Mouse (Mus musculus) limb, embryonic 10.5 days (tissue): Measurements from ENCODE around the gene Actr10. TPM values are rescaled to one million over a fixed set of nuclear protein-coding genes. Genes with fewer than 3 reads are reported as not detected.

ENCODE experiments used
- DNase-seq: peaks from one replicate; pipeline ENCODE4 v3.0.0-alpha.2; 2017; ENCODE audit warnings: low spot score
- H3K27ac ChIP-seq: fragments of 300-500 bp; sonication (generic); 2 replicates; pipeline ENCODE4 v1.5.1; 2016; ENCODE audit warnings: mild to moderate bottlenecking
- H3K27me3 ChIP-seq: fragments of 300-500 bp; sonication (generic); 2 replicates; pipeline ENCODE4 v1.6.1; 2016; ENCODE audit warnings: low read depth, mild to moderate bottlenecking; ENCODE audit not compliant: poor library complexity, severe bottlenecking
- H3K36me3 ChIP-seq: fragments of 300-500 bp; sonication (generic); 2 replicates; pipeline ENCODE4 v1.6.1; 2016; ENCODE audit warnings: mild to moderate bottlenecking, moderate library complexity
- H3K4me1 ChIP-seq: fragments of 300-500 bp; sonication (generic); 2 replicates; pipeline ENCODE4 v1.6.1; 2016
- H3K4me3 ChIP-seq: fragments of 300-500 bp; sonication (generic); 2 replicates; pipeline ENCODE4 v1.5.1; 2016; ENCODE audit warnings: mild to moderate bottlenecking, moderate library complexity
- H3K9me3 ChIP-seq: fragments of 300-500 bp; sonication (generic); replicated peaks from 2 replicates; pipeline ENCODE4 v1.6.1; 2016; ENCODE audit warnings: mild to moderate bottlenecking
- WGBS: fragments of 180-500 bp; shearing (Covaris S2); methylation state at CpG from one replicate; pipeline ENCODE4 v1.1.7; 2016; 5-methylcytosine and 5-hydroxymethylcytosine counted together
- polyA plus RNA-seq: library from polyadenylated mRNA; unstranded; fragments of >200 nt; fragmentation: Nextera tagmentation; extraction: Ambion mirVana; gene quantifications from 2 replicates; pipeline ENCODE4 v1.2.1, GENCODE M21; 2016

Actr10 gene
- polyA plus RNA-seq, 1 experiment from 2014 or later = 232 TPM

- 79% methylated on average over 17 of the region's 17 CpGs for WGBS
- no peaks in the 10 kb centered on the region for H3K9me3 ChIP-seq
- H3K4me3 ChIP-seq = no peak overlapping the region
- no peak for DNase-seq
- H3K36me3 ChIP-seq = no peaks in the 10 kb centered on the region
- no peak overlapping the region for H3K27ac ChIP-seq
- no peaks in the 10 kb centered on the region for H3K27me3 ChIP-seq
- peaks cover 11% of the 10 kb centered on the region; the same call in 1 of the 2 replicates for H3K4me1 ChIP-seq
Observed at GRCm38 (mm10) chr12:70911676-70912379, 25.8 kb upstream of the Actr10 start.

GRCm38 (mm10) chr12:70913429-70913828, 24.2 kb upstream of the Actr10 start:
- peak; percentile 60 for DNase-seq
- H3K27ac ChIP-seq = no peak overlapping the region
- no peaks in the 10 kb centered on the region for H3K27me3 ChIP-seq
- 55% methylated on average over 3 of the region's 3 CpGs for WGBS
- H3K9me3 ChIP-seq = no peaks in the 10 kb centered on the region
- 0 out of 2 replicates have a peak, but pooled peaks cover 7% of the 10 kb centered on the region for H3K4me1 ChIP-seq
- no peak overlapping the region for H3K4me3 ChIP-seq
- H3K36me3 ChIP-seq = no peaks in the 10 kb centered on the region

- Histone ChIP-seq H3K27ac (no peak overlapping the region), H3K4me1 (0 out of 2 replicates have a peak, but pooled peaks cover 7% of the 10 kb centered on the region), H3K4me3 (no peak overlapping the region), H3K27me3 (no peaks in the 10 kb centered on the region), H3K9me3 (no peaks in the 10 kb centered on the region), H3K36me3 (no peaks in the 10 kb centered on the region)
- WGBS = 64% methylated on average over 11 of the region's 11 CpGs
- no peak for DNase-seq
Observed at GRCm38 (mm10) chr12:70914387-70914786, 23.3 kb upstream of the Actr10 start.

- H3K4me1 ChIP-seq = no peaks in the 10 kb centered on the region
- H3K36me3 ChIP-seq = no peaks in the 10 kb centered on the region
Observed at GRCm38 (mm10) chr12:70929781-70930180, 7.9 kb upstream of the Actr10 start.

GRCm38 (mm10) chr12:70937150-70937549, 507 bp upstream of the Actr10 start:
- 31% methylated on average over 8 of the region's 12 CpGs for WGBS

More at GRCm38 (mm10) chr12:70929781-70930180, 7.9 kb upstream of the Actr10 start:
- Histone ChIP-seq H3K27me3 (no peaks in the 10 kb centered on the region), H3K4me3 (no peak overlapping the region), H3K9me3 (no peaks in the 10 kb centered on the region), H3K27ac (no peak overlapping the region)
- 90% methylated on average over 4 of the region's 4 CpGs for WGBS
- no peak for DNase-seq

GRCm38 (mm10) chr12:70940806-70941205, 3.1 kb downstream of the Actr10 start:
- 95% methylated on average over 7 of the region's 7 CpGs for WGBS
- Histone ChIP-seq H3K9me3 (no peaks in the 10 kb centered on the region), H3K27me3 (no peaks in the 10 kb centered on the region), H3K4me3 (no peak overlapping the region), H3K4me1 (peaks cover 7% of the 10 kb centered on the region), H3K36me3 (peaks cover 50% of the 10 kb centered on the region), H3K27ac (no peak overlapping the region)
- DNase-seq = no peak

More at GRCm38 (mm10) chr12:70937150-70937549, 507 bp upstream of the Actr10 start:
- no peak for DNase-seq
- Histone ChIP-seq H3K4me1 (peaks cover 7% of the 10 kb centered on the region), H3K4me3 (peak overlapping the region; percentile 97), H3K9me3 (no peaks in the 10 kb centered on the region), H3K27ac (peak overlapping the region; percentile 91), H3K27me3 (no peaks in the 10 kb centered on the region), H3K36me3 (peaks cover 15% of the 10 kb centered on the region)

- Histone ChIP-seq H3K27ac (no peak overlapping the region), H3K27me3 (no peaks in the 10 kb centered on the region), H3K36me3 (peaks cover 81% of the 10 kb centered on the region), H3K4me3 (no peak overlapping the region), H3K9me3 (no peaks in the 10 kb centered on the region), H3K4me1 (no peaks in the 10 kb centered on the region)
- 97% methylated on average over 5 of the region's 5 CpGs for WGBS
- DNase-seq = no peak
Observed at GRCm38 (mm10) chr12:70944181-70944580, 6.5 kb downstream of the Actr10 start.

- no peaks in the 10 kb centered on the region for H3K4me1 ChIP-seq
- DNase-seq = no peak
- H3K9me3 ChIP-seq = no peaks in the 10 kb centered on the region
- no peak overlapping the region for H3K27ac ChIP-seq
- WGBS = 94% methylated on average over 10 of the region's 10 CpGs
- H3K27me3 ChIP-seq = no peaks in the 10 kb centered on the region
- H3K36me3 ChIP-seq = peaks cover 91% of the 10 kb centered on the region
- H3K4me3 ChIP-seq = no peak overlapping the region
Observed at GRCm38 (mm10) chr12:70946585-70947256, 9.1 kb downstream of the Actr10 start.

- Histone ChIP-seq H3K27me3 (no peaks in the 10 kb centered on the region), H3K27ac (no peak overlapping the region), H3K36me3 (peaks cover 96% of the 10 kb centered on the region), H3K4me1 (no peaks in the 10 kb centered on the region), H3K4me3 (no peak overlapping the region), H3K9me3 (no peaks in the 10 kb centered on the region)
- WGBS = 85% methylated on average over 4 of the region's 4 CpGs
- no peak for DNase-seq
Observed at GRCm38 (mm10) chr12:70958640-70959039, 21.0 kb downstream of the Actr10 start.

GRCm38 (mm10) chr12:70967581-70967980, 29.9 kb downstream of the Actr10 start:
- peak overlapping the region; percentile 92 for H3K27ac ChIP-seq
- H3K9me3 ChIP-seq = no peaks in the 10 kb centered on the region
- H3K4me3 ChIP-seq = peak overlapping the region; percentile 66
- H3K4me1 ChIP-seq = peaks cover 9% of the 10 kb centered on the region
- no peak for DNase-seq
- H3K27me3 ChIP-seq = no peaks in the 10 kb centered on the region
- 40% methylated on average over 8 of the region's 8 CpGs for WGBS
- H3K36me3 ChIP-seq = peaks cover 16% of the 10 kb centered on the region

GRCm38 (mm10) chr12:70968141-70968790, 30.6 kb downstream of the Actr10 start:
- WGBS = under 1% methylated on average over 35 of the region's 35 CpGs
- peak overlapping the region; percentile 92 for H3K27ac ChIP-seq
- H3K9me3 ChIP-seq = no peaks in the 10 kb centered on the region
- H3K4me1 ChIP-seq = peaks cover 9% of the 10 kb centered on the region
- H3K36me3 ChIP-seq = peaks cover 11% of the 10 kb centered on the region
- peak overlapping the region; percentile 66 for H3K4me3 ChIP-seq
- DNase-seq = peak; percentile 79
- H3K27me3 ChIP-seq = no peaks in the 10 kb centered on the region

GRCm38 (mm10) chr12:70968791-70969307, 31.2 kb downstream of the Actr10 start:
- peak; percentile 86 for DNase-seq
- Histone ChIP-seq H3K27ac (peak overlapping the region; percentile 92), H3K36me3 (peaks cover 6% of the 10 kb centered on the region), H3K9me3 (no peaks in the 10 kb centered on the region), H3K4me1 (peaks cover 9% of the 10 kb centered on the region), H3K4me3 (peak overlapping the region; percentile 66), H3K27me3 (no peaks in the 10 kb centered on the region)
- 1% methylated on average over 15 of the region's 15 CpGs for WGBS
